Mouse (Mus musculus) mouse trophoblast stem cell (cell line): ENCODE measurements around the gene Pop5.

ENCODE experiments used
- in situ Hi-C, 2 experiments: fragments of 300-500 bp; cut with MseI, MboI; formaldehyde crosslinking; loops; 2 replicates in 1 of 2; 3 replicates in 1 of 2; pipeline ENCODE4 v1.15.1; 2025

Gene Pop5

DNA sequence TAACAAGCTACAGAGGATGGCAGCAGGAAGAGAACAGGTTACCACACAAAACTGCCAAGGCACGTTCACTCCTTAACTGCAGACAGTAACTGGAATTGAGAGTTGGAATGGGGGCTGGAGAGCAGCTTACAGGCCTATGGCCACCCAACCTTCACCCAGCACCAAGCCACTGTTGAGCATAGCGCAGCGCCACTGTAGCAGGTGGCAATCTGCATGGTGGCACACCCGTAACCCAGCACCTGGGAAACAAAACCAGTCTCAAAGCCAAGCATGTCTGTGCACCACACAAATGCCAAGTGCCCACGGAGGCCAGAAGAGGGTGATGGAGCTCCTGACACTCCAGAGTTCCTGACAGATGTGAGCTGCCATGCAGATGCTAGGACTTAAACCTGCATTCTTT lies 30.7 kb downstream of the Pop5 start:
- in situ Hi-C loops = no loop called here

DNA sequence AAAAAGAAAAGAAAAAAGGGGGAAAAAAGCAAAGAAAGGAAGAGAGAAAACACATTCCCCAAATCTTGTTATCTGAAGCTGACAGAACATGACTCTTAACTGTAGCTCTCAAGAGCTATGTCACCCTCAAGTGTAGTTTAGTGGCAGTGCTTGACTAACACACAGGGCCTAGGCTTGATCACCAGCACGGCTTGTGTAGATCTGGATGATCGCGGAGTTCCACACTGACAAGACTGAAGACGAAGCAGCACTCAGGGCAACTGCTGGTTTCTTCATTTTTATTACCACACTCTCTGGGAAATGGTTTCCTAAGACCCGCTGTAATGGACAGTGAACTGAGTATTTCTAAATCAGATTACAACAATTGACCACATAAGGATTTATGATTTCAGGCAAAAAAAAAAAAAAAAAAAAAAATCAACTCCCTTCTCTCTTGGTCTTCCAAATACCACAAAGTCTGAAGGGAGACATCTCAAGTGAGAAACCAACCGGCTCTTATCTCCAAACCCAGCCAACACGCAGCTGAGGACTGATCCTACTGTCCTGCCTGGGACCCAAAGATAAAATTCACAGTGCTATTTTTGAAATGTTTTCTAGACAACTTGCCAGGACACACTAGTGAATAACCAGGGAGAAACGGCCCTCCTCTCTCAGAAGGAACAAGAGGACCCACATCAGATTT lies 31.3 kb downstream of the Pop5 start:
- in situ Hi-C loops = no loop called here

DNA sequence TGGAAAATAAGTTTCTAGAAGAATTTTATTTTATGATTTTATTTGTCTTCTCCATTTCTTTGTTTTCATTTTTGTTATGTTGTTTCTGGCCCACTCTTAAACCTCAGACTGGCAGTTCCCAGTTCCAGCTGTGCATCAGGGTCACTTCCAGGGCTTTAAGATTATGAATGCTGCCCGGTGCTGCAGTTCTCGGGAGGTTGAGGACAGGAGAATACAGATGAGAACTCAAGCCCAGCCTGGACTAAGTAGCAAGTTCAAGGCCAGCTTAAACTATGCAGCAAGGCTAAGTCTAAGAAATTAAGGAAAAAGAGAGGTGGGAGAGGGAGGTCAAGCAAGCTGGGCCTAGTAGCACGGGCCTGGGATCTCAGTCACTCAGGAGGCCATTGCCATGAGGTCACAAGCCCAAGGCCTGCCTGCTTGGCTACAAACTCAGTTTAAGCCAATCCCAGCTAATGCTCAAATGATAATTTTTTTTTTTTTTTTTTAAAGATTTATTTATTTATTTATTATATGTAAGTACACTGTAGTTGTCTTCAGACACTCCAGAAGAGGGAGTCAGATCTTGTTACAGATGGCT lies 31.9 kb downstream of the Pop5 start:
- in situ Hi-C loops = no loop called here

DNA sequence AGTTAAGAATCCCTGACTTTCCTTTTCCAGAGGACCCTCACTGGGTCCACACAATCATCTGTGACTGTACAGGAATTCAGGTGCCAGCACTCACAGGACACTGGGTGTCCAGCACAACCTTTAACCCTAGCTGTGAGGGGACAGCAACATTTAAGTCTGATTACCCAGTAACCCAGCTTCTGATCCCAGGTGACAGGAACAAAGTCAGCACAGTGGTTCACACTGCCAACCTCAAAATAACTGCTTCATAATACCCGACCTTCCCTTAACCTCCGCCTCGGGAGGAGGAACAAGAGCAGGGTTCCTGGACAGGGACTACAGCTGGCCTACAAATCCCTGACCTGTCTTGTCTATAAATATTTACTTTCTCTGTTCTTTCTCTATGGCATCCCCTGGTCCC lies 32.6 kb downstream of the Pop5 start:
- in situ Hi-C loops = no loop called here

DNA sequence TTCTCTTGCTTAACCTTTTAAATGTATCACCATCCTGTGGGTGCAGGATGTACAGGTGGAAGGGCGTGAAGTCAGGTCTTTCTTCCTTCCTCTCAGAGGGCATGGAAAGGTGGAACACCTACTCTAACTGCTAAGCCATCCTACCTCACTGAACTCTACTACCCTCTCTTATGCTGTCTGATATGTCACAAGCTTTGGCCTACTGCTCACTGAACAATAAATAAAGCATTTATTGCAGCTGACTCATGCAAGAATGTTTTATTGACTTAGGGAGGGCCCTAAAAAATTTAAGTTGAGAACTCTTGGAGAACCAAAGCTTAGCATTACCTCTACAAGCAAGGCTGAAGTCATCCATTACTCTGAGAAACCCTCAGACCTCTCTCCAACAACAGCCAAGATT lies 34.3 kb downstream of the Pop5 start:
- in situ Hi-C loops = no loop called here

- in situ Hi-C loops = no loop called here
Observed at GRCm38 (mm10) chr5:115271931-115272811, 36.5 kb downstream of the Pop5 start.

GRCm38 (mm10) chr5:115272812-115273548 lies 37.3 kb downstream of the Pop5 start, which contains the start of gene Rnf10:
Gene Rnf10, minus strand, starts transcription at chr5:115272898.
- in situ Hi-C loops = no loop called here

GRCm38 (mm10) chr5:115273549-115274135 lies 38.0 kb downstream of the Pop5 start:
- in situ Hi-C loops = no loop called here

- in situ Hi-C loops = no loop called here
Observed at GRCm38 (mm10) chr5:115274353-115274752, 38.7 kb downstream of the Pop5 start.

GRCm38 (mm10) chr5:115274771-115275170 lies 39.1 kb downstream of the Pop5 start:
- in situ Hi-C loops = no loop called here

DNA sequence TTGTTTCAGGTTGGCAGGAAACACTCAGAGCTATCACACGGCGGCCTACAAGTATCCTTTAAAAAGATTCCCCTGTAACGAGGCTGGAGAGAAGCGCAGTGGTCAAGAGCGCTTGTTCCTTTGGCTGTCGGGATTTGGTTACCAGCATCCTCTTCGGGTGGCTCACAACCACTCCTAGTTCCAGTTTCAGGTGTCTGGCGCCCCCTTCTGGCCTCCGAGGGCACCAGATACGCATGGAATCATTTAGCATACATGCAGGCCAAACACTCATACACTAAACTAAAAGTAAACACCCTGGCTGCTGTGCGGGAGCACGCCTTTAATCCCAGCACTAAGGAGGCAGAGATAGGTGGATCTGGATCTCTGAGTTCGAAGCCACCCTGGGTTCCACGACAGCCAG lies 40.4 kb downstream of the Pop5 start:
- in situ Hi-C loops = no loop called here

DNA sequence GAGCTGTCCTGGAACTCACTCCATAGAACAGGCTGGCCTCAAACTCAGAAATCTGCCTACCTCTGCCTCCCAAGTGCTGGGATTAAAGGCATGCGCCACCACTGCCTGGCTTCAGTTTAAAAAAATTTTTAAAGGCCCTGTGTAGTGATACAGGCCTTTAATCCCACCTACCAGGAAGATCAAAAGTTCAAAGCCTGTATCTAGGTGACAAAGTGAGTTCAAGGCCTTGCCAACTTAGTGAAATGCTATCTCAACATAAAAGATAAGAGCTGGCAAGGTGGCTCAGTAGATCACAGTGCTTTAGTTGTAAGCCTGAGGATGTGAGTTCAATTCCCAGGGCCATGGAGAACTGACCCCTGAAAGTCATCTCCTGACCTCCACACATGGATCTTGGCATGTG lies 42.4 kb downstream of the Pop5 start:
- in situ Hi-C loops = no loop called here

DNA sequence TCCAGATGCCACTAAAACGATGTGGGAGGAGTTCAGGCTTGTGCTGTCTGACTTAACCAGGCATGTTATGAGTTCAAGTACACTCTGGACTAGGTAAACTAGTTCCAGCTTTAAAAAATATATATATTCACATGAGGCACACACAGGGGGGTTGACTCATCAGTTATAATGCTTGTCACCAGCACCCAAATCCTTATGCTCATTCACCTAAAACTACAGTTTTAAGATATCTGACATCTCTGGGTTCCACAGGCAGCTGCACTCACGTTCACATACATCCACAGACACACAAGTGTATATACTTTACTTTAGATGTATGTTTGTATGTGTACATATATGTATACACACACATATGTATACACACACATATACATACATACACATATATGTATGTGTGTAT lies 43.1 kb downstream of the Pop5 start:
- in situ Hi-C loops = no loop called here

- in situ Hi-C loops = no loop called here
Observed at GRCm38 (mm10) chr5:115279226-115280049, 43.8 kb downstream of the Pop5 start, which contains the start of gene Coq5. Gene Coq5, plus strand, starts transcription at chr5:115279666.

DNA sequence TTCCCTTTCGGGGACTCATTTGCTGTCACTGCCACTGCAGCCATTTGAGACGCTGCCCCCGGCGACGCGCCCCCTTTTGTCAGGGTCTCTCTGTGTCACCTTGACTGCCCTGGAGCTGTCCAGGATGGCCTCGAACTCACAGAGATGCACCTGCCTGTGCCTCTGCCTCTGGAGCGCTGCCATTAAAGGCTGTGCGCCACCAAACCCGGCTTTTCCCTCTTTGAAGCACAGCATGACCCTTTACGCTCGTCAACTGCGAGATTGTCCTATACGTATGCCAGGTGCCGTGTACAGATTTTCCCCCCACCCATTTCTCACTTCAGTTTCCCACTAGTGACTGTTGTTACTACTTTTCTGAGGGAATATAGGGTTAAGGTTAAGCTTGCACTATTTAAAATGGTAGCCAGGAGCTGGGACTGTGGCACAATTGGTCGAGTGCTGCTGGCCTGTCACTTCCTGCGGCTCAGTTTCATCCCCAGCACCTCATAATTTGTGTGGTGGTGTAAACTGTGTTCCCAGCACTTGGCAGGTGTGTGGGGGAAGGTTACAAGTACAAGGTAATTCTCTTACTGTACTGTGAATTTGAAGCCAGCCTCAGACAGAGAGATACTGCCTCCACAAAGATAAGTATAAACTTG lies 44.5 kb downstream of the Pop5 start:
- in situ Hi-C loops = no loop called here

- in situ Hi-C loops = no loop called here
Observed at GRCm38 (mm10) chr5:115284735-115285134, 49.1 kb downstream of the Pop5 start.

DNA sequence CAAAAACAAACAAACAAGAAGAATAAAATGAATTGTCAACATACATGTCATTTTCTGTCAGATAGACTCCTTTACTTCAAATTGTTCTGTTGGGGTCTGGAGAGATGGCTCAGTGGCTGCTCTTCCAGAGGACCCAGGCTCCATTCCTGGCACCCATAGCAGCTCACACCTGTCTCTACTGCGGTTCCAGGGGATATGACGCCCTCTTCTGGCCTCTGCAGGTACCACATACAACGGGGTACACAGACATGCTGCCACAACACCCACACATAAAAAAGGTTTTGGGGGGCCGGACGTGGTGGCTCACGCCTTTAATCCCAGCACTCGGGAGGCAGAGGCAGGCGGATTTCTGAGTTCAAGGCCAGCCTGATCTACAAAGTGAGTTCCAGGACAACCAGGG lies 58.5 kb downstream of the Pop5 start:
- in situ Hi-C loops = no loop called here
